Mouse (Mus musculus) liver, adult 2 months (tissue): ENCODE data around the gene Zmym1.

ENCODE experiments used
- CTCF ChIP-seq: fragments of 200-500 bp; IDR thresholded peaks from 2 replicates; pipeline ENCODE4 v1.5.1; 2011; ENCODE audit warnings: low read depth, low read length, control low read depth
- POLR2A ChIP-seq: fragments of 200-500 bp; IDR thresholded peaks from 2 replicates; pipeline ENCODE4 v1.6.1; 2011; ENCODE audit warnings: low read length, control low read depth; ENCODE audit not compliant: insufficient read depth; ENCODE audit errors: extremely low read depth

DNA sequence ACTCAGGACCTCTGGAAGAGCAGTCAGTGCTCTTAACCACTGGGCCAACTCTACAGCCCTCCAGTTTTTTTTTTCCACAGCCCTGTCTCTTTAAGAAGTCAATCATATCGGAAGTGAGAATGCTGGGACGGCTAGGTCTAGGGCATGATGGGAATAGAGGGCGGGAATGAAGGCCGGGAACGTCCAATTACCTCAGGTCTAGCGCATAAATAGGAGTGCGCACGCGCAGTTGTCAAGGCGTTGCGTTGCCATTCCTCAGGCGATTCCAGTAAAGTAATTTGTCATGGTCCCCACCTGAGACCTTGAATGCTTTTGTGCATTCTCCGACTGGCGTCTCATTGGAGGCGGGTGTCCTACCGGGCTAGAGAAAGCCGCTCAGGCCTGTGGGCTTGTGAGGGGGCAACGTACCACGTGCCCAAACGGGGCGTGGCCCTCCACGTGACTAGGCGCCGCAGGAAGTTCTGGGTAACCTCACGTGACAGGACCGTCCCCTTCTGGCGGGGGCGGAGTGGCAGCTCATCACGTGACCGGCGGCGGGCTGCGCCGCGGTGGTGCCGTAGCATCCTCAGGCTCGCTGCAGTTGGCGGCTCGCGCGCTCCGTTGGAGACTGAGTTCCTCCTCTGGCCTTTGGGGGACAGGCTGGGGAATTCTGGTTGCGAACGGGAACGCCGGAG lies 16.1 kb upstream of the Zmym1 start, which contains the start of gene Zmym6:
- TF ChIP-seq POLR2A (0 out of 2 replicates have a peak, but pooled peaks have one; percentile 43), CTCF (no peak)
